Mouse (Mus musculus) limb, embryonic 11.5 days (tissue): Measurements from ENCODE around the gene Trim17. TPM values are rescaled to one million over a fixed set of nuclear protein-coding genes. Genes with fewer than 3 reads are reported as not detected.

Experiments
- ATAC-seq: fragments of 200-750 bp; cut with Nextera tagmentation; 2 replicates; pipeline ENCODE4 v1.8.0; 2017; ENCODE audit warnings: low read depth; ENCODE audit not compliant: insufficient number of reproducible peaks, low FRiP score, low TSS enrichment
- DNase-seq: peaks from one replicate; pipeline ENCODE4 v3.0.0-alpha.2; 2015; ENCODE audit warnings: low spot score
- H3K27ac ChIP-seq: fragments of 300-500 bp; sonication (generic); replicated peaks from 2 replicates; pipeline ENCODE4 v1.5.1; 2014; ENCODE audit warnings: low read depth, mild to moderate bottlenecking, low read length
- H3K27me3 ChIP-seq: fragments of 300-500 bp; sonication (generic); 2 replicates; pipeline ENCODE4 v1.6.1; 2014; ENCODE audit warnings: mild to moderate bottlenecking, low read length, mixed read lengths; ENCODE audit not compliant: control insufficient read depth, insufficient read depth
- H3K36me3 ChIP-seq: fragments of 300-500 bp; sonication (generic); 2 replicates; pipeline ENCODE4 v1.6.1; 2014; ENCODE audit warnings: mild to moderate bottlenecking, low read length, moderate library complexity, mixed read lengths; ENCODE audit not compliant: control insufficient read depth, insufficient read depth
- H3K4me1 ChIP-seq: fragments of 300-500 bp; sonication (generic); 2 replicates; pipeline ENCODE4 v1.6.1; 2014; ENCODE audit warnings: low read length, mixed read lengths; ENCODE audit not compliant: control insufficient read depth, insufficient read depth
- H3K4me2 ChIP-seq: fragments of 300-500 bp; sonication (generic); 2 replicates; pipeline ENCODE4 v1.6.1; 2014; ENCODE audit warnings: low read depth, mild to moderate bottlenecking, moderate library complexity; ENCODE audit not compliant: severe bottlenecking
- H3K4me3 ChIP-seq: fragments of 300-500 bp; sonication (generic); 2 replicates; pipeline ENCODE4 v1.5.1; 2014; ENCODE audit warnings: low read depth, low read length
- H3K9ac ChIP-seq: fragments of 300-500 bp; sonication (generic); 2 replicates; pipeline ENCODE4 v1.6.1; 2014; ENCODE audit warnings: mild to moderate bottlenecking, low read length
- H3K9me3 ChIP-seq: fragments of 300-500 bp; sonication (generic); 2 replicates; pipeline ENCODE4 v1.6.1; 2016; ENCODE audit warnings: low read length; ENCODE audit not compliant: control insufficient read depth
- WGBS: fragments of 180-500 bp; shearing (Covaris S2); extraction: QIAGEN DNeasy Blood & Tissue Kit; methylation state at CpG from one replicate; pipeline ENCODE4 v1.1.7; 2014; 5-methylcytosine and 5-hydroxymethylcytosine counted together
- polyA plus RNA-seq: library from polyadenylated mRNA; unstranded; fragments of >200 nt; fragmentation: Nextera tagmentation; extraction: Ambion mirVana; gene quantifications from 2 replicates; pipeline ENCODE4 v1.2.1, GENCODE M21; 2014

Gene Trim17
- polyA plus RNA-seq, 1 experiment from 2014 or later, result 0.25 TPM

DNA sequence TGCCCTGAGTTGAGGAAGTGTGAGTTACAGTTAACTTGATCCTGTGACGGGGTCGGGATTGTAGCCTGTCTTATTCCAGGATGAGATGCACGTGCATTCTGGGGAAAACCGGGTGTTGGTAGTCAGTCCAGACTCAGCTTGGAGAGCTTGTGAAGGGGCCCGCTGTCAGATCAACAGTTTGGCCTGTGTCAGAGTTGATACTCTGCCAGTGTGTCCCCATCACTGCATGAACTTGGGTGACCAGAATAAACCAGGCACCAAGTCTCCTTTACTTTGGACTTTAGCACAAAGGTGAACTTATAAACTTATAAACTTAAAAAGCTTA is 24.2 kb downstream of the Trim17 start:
- Histone ChIP-seq H3K9ac (peak overlapping the region; percentile 90), H3K4me2 (peak overlapping the region; percentile 95), H3K36me3 (peaks cover 6% of the 10 kb centered on the region; the same call in 1 of the 2 replicates), H3K4me3 (peak overlapping the region; percentile 99), H3K9me3 (no peaks in the 10 kb centered on the region), H3K27ac (no peak overlapping the region; the same call in 1 of the 2 replicates), H3K27me3 (no peaks in the 10 kb centered on the region), H3K4me1 (peaks cover 16% of the 10 kb centered on the region)
- ATAC-seq (no peak), DNase-seq (no peak)
- 3% methylated on average over 5 of the region's 5 CpGs for WGBS

DNA sequence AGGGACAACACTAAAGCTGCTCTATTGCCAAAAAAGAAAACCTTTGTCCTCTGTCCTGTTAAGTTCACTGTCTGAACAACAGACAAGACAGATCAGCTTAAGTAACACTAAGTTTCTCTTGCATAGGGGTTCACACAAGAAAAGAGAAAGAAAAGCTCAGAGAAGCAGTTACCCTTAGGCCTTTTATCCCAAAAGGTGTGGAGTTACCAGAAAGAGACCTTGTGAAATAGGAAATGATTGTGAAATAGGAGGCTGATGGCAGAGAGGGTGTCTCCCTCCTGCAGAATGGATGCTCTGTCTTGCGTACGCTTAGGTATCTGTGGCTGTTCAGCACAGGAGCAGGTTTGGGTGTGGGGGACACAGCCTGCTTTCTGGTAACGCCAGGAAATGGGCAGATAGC is 24.7 kb downstream of the Trim17 start:
- H3K27me3 ChIP-seq, result no peaks in the 10 kb centered on the region
- ATAC-seq (no peak), DNase-seq (no peak)
- H3K36me3 ChIP-seq, result peaks cover 6% of the 10 kb centered on the region
- peak overlapping the region; percentile 99; the same call in 1 of the 2 replicates for H3K4me3 ChIP-seq
- H3K9ac ChIP-seq, result peak overlapping the region; percentile 27; the same call in 1 of the 2 replicates
- H3K4me1 ChIP-seq, result peaks cover 16% of the 10 kb centered on the region
- 83% methylated on average over 3 of the region's 3 CpGs for WGBS
- no peaks in the 10 kb centered on the region for H3K9me3 ChIP-seq
- peak overlapping the region; percentile 95 for H3K4me2 ChIP-seq
- no peak overlapping the region for H3K27ac ChIP-seq

- peak overlapping the region; percentile 27; the same call in 1 of the 2 replicates for H3K9ac ChIP-seq
- H3K27ac ChIP-seq, result no peak overlapping the region
- no peak overlapping the region; the same call in 1 of the 2 replicates for H3K4me3 ChIP-seq
- ATAC-seq (no peak), DNase-seq (no peak)
- H3K27me3 ChIP-seq, result no peaks in the 10 kb centered on the region
- H3K9me3 ChIP-seq, result no peaks in the 10 kb centered on the region
- peaks cover 16% of the 10 kb centered on the region for H3K4me1 ChIP-seq
- peak overlapping the region; percentile 95; the same call in 1 of the 2 replicates for H3K4me2 ChIP-seq
- peaks cover 6% of the 10 kb centered on the region for H3K36me3 ChIP-seq
- 84% methylated on average over 7 of the region's 7 CpGs for WGBS
Measured at GRCm38 (mm10) chr11:58979661-58980060, 25.2 kb downstream of the Trim17 start.

DNA sequence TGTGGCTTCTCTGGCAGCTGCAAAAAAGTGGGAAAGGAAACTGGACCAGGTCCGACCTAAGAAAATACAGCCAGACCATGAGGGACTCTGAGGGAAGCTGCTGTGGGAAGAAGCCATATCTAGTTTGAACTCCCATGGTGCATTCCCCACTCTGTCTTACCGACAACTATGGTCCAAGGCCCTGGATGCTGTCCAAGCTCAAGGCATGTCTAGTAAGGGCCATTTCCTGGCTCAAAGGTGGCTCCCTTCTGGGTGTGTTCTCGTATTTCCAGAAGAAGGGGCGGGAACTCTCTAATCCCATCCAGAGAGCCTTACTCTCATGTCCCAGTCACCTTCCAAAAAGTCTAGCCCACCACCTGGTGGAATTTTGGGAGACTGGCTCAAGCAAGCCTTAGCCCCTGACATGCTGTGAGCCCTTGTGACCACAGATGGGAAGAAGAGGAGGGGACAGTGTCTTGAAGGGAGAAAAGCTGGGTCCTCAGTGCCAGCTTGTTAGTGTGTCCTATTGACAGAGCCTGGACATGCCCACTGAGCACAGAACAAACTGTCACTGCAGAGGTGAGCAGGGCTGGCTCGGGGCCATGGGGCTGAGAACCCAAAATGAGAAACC is 26.0 kb downstream of the Trim17 start:
- H3K4me2 ChIP-seq, result no peak overlapping the region

DNA sequence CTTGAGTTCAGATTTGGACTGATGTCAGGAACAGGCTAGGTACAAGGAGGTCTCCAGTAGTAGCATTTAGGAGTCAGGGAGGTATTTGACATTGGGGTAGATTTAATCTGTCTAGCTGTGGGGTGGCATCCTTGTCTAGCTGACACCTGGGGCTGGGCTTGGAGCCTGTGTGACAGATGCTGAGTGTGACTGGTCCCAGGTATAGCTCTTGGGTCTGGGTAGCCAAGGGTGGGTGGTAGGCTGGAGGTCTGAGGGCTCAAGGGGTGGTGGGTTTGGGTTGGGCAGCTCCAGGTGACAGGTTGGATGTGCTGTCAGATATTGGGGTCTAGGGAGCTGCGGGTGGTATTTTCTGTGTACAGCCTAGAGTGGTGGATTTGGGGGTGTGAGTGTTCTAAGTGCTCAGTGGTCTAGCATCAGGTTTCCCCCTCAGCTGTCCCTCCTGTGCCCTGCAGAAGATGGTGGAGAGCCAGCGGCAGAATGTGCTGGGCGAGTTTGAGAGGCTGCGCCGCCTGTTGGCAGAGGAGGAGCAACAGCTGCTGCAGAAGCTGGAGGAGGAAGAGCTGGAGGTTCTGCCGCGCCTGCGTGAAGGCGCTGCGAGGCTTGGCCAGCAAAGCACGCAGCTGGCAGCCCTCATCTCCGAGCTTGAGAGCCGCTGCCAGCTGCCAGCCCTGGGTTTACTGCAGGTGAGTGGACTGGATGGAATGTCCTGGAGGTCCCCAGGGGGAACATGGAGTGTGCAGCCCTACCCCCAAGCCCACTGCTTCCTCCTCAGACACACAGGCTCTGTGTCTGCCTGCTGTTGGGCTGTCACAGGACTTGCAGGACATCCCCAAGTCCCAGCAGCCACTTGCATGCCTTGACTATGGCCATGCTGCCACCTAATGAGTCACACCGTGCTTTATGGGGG is 27.3 kb downstream of the Trim17 start:
- H3K9me3 ChIP-seq, result no peaks in the 10 kb centered on the region
- peaks cover 16% of the 10 kb centered on the region for H3K4me1 ChIP-seq
- H3K4me2 ChIP-seq, result no peak overlapping the region
- H3K27me3 ChIP-seq, result no peaks in the 10 kb centered on the region
- no peak overlapping the region for H3K4me3 ChIP-seq
- H3K9ac ChIP-seq, result no peak overlapping the region
- H3K36me3 ChIP-seq, result peaks cover 8% of the 10 kb centered on the region
- 67% methylated on average over 14 of the region's 14 CpGs for WGBS
- no peak for ATAC-seq
- no peak for DNase-seq
- no peak overlapping the region for H3K27ac ChIP-seq

More for the DNA sequence above, 26.0 kb downstream of the Trim17 start:
- no peak overlapping the region for H3K9ac ChIP-seq
- H3K27ac ChIP-seq, result no peak overlapping the region
- H3K4me3 ChIP-seq, result no peak overlapping the region
- DNase-seq (no peak), ATAC-seq (no peak)
- H3K36me3 ChIP-seq, result peaks cover 6% of the 10 kb centered on the region
- H3K27me3 ChIP-seq, result no peaks in the 10 kb centered on the region
- H3K9me3 ChIP-seq, result no peaks in the 10 kb centered on the region
- peaks cover 16% of the 10 kb centered on the region for H3K4me1 ChIP-seq
- 66% methylated on average over 5 of the region's 5 CpGs for WGBS

GRCm38 (mm10) chr11:58982471-58983097 is 28.1 kb downstream of the Trim17 start:
- peaks cover 16% of the 10 kb centered on the region for H3K4me1 ChIP-seq
- no peak overlapping the region for H3K4me3 ChIP-seq
- H3K36me3 ChIP-seq, result peaks cover 9% of the 10 kb centered on the region
- H3K9ac ChIP-seq, result no peak overlapping the region
- ATAC-seq (no peak), DNase-seq (no peak)
- H3K4me2 ChIP-seq, result no peak overlapping the region
- 93% methylated on average over 18 of the region's 18 CpGs for WGBS
- H3K9me3 ChIP-seq, result no peaks in the 10 kb centered on the region
- no peaks in the 10 kb centered on the region for H3K27me3 ChIP-seq
- H3K27ac ChIP-seq, result no peak overlapping the region

DNA sequence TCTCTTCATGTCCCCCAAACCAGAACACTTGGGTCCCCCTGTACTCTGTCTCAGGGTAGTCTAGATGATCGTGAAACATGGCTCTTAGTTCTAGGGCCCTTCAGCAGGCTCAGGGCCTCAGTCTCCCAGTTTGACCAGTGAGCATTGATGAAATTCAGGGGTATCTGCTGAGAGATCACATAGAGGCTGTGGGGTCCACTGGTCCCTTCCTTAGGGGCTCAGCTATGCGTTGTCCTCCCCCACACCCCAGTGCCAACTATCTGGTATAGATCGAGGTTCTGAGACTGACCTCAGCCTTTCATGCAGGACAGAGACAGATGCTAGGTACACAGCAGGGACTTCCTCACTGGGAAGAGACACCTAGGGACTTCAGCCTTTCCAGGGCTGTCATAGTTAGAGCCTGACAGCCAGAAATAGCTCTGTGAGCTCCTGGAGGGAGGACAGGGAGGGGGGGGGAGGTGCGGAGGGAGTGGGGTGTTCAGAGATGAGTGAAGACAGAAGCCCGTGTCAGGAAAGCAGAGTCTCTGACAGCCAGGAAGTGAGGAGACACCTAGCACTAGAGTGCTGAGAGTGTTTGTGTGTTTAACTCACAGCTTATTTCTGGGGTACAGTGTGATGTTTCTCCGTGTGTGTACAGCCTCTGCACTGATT is 29.3 kb downstream of the Trim17 start:
- Histone ChIP-seq H3K4me1 (peaks cover 15% of the 10 kb centered on the region), H3K27ac (no peak overlapping the region), H3K9ac (no peak overlapping the region), H3K4me2 (no peak overlapping the region), H3K9me3 (no peaks in the 10 kb centered on the region), H3K36me3 (peaks cover 14% of the 10 kb centered on the region), H3K27me3 (no peaks in the 10 kb centered on the region), H3K4me3 (no peak overlapping the region)
- ATAC-seq, result no peak
- no peak for DNase-seq
- WGBS, result 90% methylated on average over 6 of the region's 6 CpGs

GRCm38 (mm10) chr11:58984657-58985056 is 30.2 kb downstream of the Trim17 start:
- WGBS, result 93% methylated on average over 7 of the region's 7 CpGs
- ATAC-seq, result no peak
- no peaks in the 10 kb centered on the region for H3K27me3 ChIP-seq
- H3K36me3 ChIP-seq, result peaks cover 16% of the 10 kb centered on the region
- H3K9me3 ChIP-seq, result no peaks in the 10 kb centered on the region
- peaks cover 7% of the 10 kb centered on the region for H3K4me1 ChIP-seq
- H3K4me3 ChIP-seq, result no peak overlapping the region
- no peak for DNase-seq
- no peak overlapping the region for H3K9ac ChIP-seq
- no peak overlapping the region for H3K27ac ChIP-seq
- no peak overlapping the region for H3K4me2 ChIP-seq
